Mouse (Mus musculus): Measurements from ENCODE around the gene Slc22a17. TPM values are rescaled to one million over a fixed set of nuclear protein-coding genes. Genes with fewer than 3 reads are reported as not detected.
A peak's percentile ranks its signal among the peaks of the same experiment; 100 is the strongest.

The Slc22a17 gene
- total RNA-seq, 1 experiment: 5.2 TPM

- Histone ChIP-seq H3K9ac (ENCODE audit: insufficient read depth, low read depth, low read length, poor library complexity, severe bottlenecking) (peak within 1 kb of the TSS; percentile 93), H3K9me3 (ENCODE audit: control insufficient read depth, insufficient read depth, low read depth, low read length) (no peaks in the 10 kb centered on the region), H3K4me3 (ENCODE audit: insufficient read depth in 1 of 2, low read depth in 1 of 2, low read length in 2 of 2, poor library complexity in 1 of 2, severe bottlenecking in 1 of 2) (peak within 1 kb of the TSS; percentile 95 to 97), H3K36me3 (ENCODE audit: control insufficient read depth, insufficient read depth, low read length, poor library complexity, severe bottlenecking) (no peaks in the 10 kb centered on the region), H3K27ac (ENCODE audit: insufficient read depth, low read depth, low read length, poor library complexity, severe bottlenecking) (0 out of 2 replicates have a peak within 1 kb of the TSS, but pooled peaks have one; percentile 33), H3K4me1 (ENCODE audit: control insufficient read depth in 2 of 2, insufficient read depth in 2 of 2, low read length in 2 of 2, poor library complexity in 1 of 2) (peaks cover 0 to 3% of the 10 kb centered on the region in 2 experiments; a peak in 2 of 4 replicates)
- DNase-seq (ENCODE audit: low read depth, low spot score): no peak
- no peak for TF ChIP-seq HCFC1 (IDR thresholded peaks at IDR 0.05; ENCODE audit: borderline replicate concordance, insufficient read depth, low read length)
- no peak for TF ChIP-seq MAFK (IDR thresholded peaks at IDR 0.05; ENCODE audit: insufficient read depth, low read depth, low read length)
- no peak for TF ChIP-seq ZNF384 (IDR thresholded peaks at IDR 0.05; ENCODE audit: low read depth, low read length)
- TF ChIP-seq CHD2 (IDR thresholded peaks at IDR 0.05; ENCODE audit: low read depth, low read length): no peak
- no peak for TF ChIP-seq ZC3H11A (IDR thresholded peaks at IDR 0.05; ENCODE audit: borderline replicate concordance, low read depth, low read length)
- in situ Hi-C loops (cut with MboI; ENCODE audit: low sequenced_read_pairs in 2 of 2, unreplicated experiment in 2 of 2): no loop called here
Measured at GRCm38 (mm10) chr14:54877048-54877715, 35.8 kb downstream of the Slc22a17 start, which contains the start of gene Ppp1r3e. Gene Ppp1r3e (minus strand): TSS chr14:54877550.

GRCm38 (mm10) chr14:54876539-54877047 is 36.3 kb downstream of the Slc22a17 start:
- H3K9me3 ChIP-seq (ENCODE audit: control insufficient read depth, insufficient read depth, low read depth, low read length): no peaks in the 10 kb centered on the region
- 0 out of 2 replicates have a peak overlapping the region, but pooled peaks have one; percentile 33 for H3K27ac ChIP-seq (ENCODE audit: insufficient read depth, low read depth, low read length, poor library complexity, severe bottlenecking)
- peak; percentile 86 for DNase-seq (ENCODE audit: low read depth, low spot score)
- in situ Hi-C loops (cut with MboI; ENCODE audit: low sequenced_read_pairs in 2 of 2, unreplicated experiment in 2 of 2): no loop called here
- H3K4me1 ChIP-seq (ENCODE audit: control insufficient read depth in 2 of 2, insufficient read depth in 2 of 2, low read length in 2 of 2, poor library complexity in 1 of 2): peaks cover 0 to 3% of the 10 kb centered on the region in 2 experiments; a peak in 2 of 4 replicates
- TF ChIP-seq MAFK (IDR thresholded peaks at IDR 0.05; ENCODE audit: insufficient read depth, low read depth, low read length) (no peak), CHD2 (IDR thresholded peaks at IDR 0.05; ENCODE audit: low read depth, low read length) (no peak)
- peak overlapping the region; percentile 95 to 97 for H3K4me3 ChIP-seq (ENCODE audit: insufficient read depth in 1 of 2, low read depth in 1 of 2, low read length in 2 of 2, poor library complexity in 1 of 2, severe bottlenecking in 1 of 2)
- no peaks in the 10 kb centered on the region for H3K36me3 ChIP-seq (ENCODE audit: control insufficient read depth, insufficient read depth, low read length, poor library complexity, severe bottlenecking)
- peak overlapping the region; percentile 93 for H3K9ac ChIP-seq (ENCODE audit: insufficient read depth, low read depth, low read length, poor library complexity, severe bottlenecking)

GRCm38 (mm10) chr14:54875844-54876538 is 36.9 kb downstream of the Slc22a17 start:
- Histone ChIP-seq H3K9ac (ENCODE audit: insufficient read depth, low read depth, low read length, poor library complexity, severe bottlenecking) (peak overlapping the region; percentile 93), H3K4me1 (ENCODE audit: control insufficient read depth in 2 of 2, insufficient read depth in 2 of 2, low read length in 2 of 2, poor library complexity in 1 of 2) (peaks cover 0 to 3% of the 10 kb centered on the region in 2 experiments; a peak in 2 of 4 replicates), H3K27ac (ENCODE audit: insufficient read depth, low read depth, low read length, poor library complexity, severe bottlenecking) (peak overlapping the region; percentile 33; the same call in 1 of the 2 replicates), H3K36me3 (ENCODE audit: control insufficient read depth, insufficient read depth, low read length, poor library complexity, severe bottlenecking) (no peaks in the 10 kb centered on the region), H3K4me3 (ENCODE audit: insufficient read depth in 1 of 2, low read depth in 1 of 2, low read length in 2 of 2, poor library complexity in 1 of 2, severe bottlenecking in 1 of 2) (peak overlapping the region; percentile 95 to 97), H3K9me3 (ENCODE audit: control insufficient read depth, insufficient read depth, low read depth, low read length) (no peaks in the 10 kb centered on the region)
- DNase-seq (ENCODE audit: low read depth, low spot score): no peak
- TF ChIP-seq MAFK (IDR thresholded peaks at IDR 0.05; ENCODE audit: insufficient read depth, low read depth, low read length) (no peak), HCFC1 (IDR thresholded peaks at IDR 0.05; ENCODE audit: borderline replicate concordance, insufficient read depth, low read length) (no peak), CHD2 (IDR thresholded peaks at IDR 0.05; ENCODE audit: low read depth, low read length) (no peak), ZNF384 (IDR thresholded peaks at IDR 0.05; ENCODE audit: low read depth, low read length) (peak; percentile 67), ZC3H11A (IDR thresholded peaks at IDR 0.05; ENCODE audit: borderline replicate concordance, low read depth, low read length) (no peak)
- in situ Hi-C loops (cut with MboI; ENCODE audit: low sequenced_read_pairs in 2 of 2, unreplicated experiment in 2 of 2): no loop called here

GRCm38 (mm10) chr14:54874165-54874564 is 38.8 kb downstream of the Slc22a17 start:
- Histone ChIP-seq H3K27ac (ENCODE audit: insufficient read depth, low read depth, low read length, poor library complexity, severe bottlenecking) (no peak overlapping the region), H3K4me1 (ENCODE audit: control insufficient read depth in 2 of 2, insufficient read depth in 2 of 2, low read length in 2 of 2, poor library complexity in 1 of 2) (peaks cover 0 to 3% of the 10 kb centered on the region in 2 experiments; a peak in 2 of 4 replicates), H3K36me3 (ENCODE audit: control insufficient read depth, insufficient read depth, low read length, poor library complexity, severe bottlenecking) (no peaks in the 10 kb centered on the region), H3K4me3 (ENCODE audit: insufficient read depth in 1 of 2, low read depth in 1 of 2, low read length in 2 of 2, poor library complexity in 1 of 2, severe bottlenecking in 1 of 2) (no peak overlapping the region), H3K9ac (ENCODE audit: insufficient read depth, low read depth, low read length, poor library complexity, severe bottlenecking) (no peak overlapping the region), H3K9me3 (ENCODE audit: control insufficient read depth, insufficient read depth, low read depth, low read length) (no peaks in the 10 kb centered on the region)
- no peak for DNase-seq (ENCODE audit: low read depth, low spot score)
- TF ChIP-seq MAFK (IDR thresholded peaks at IDR 0.05; ENCODE audit: insufficient read depth, low read depth, low read length) (no peak), HCFC1 (IDR thresholded peaks at IDR 0.05; ENCODE audit: borderline replicate concordance, insufficient read depth, low read length) (no peak), ZNF384 (IDR thresholded peaks at IDR 0.05; ENCODE audit: low read depth, low read length) (no peak)
- in situ Hi-C loops (cut with MboI; ENCODE audit: low sequenced_read_pairs in 2 of 2, unreplicated experiment in 2 of 2): no loop called here

Data from ES-E14 (cell line).